ENCODE assay signal across 15 mouse cellular contexts in genomic region chr5:135996162-135996561, GRCm38 (mm10). TPM values are rescaled to one million over a fixed set of nuclear protein-coding genes. Genes with fewer than 3 reads are reported as not detected.
A peak's percentile ranks its signal among the peaks of the same experiment; 100 is the strongest.
DNase-seq lines count a peak whose midpoint lies in the region; ATAC-seq and TF ChIP-seq lines count a peak whose summit lies in the region.
"Had no signal": no experiment of that assay in that cellular context is flagged by ENCODE, and none has a peak within 500 bp of the region (broad histone marks: within the 10 kb centered on the region; RNA-seq: fewer than 3 reads in every experiment).

No protein-coding gene starts in this region.

- peaks cover 7% of the 10 kb centered on the region for H3K4me1 ChIP-seq in kidney, embryonic 16.5 days (ENCODE audit: insufficient read depth, low read length)
- peaks cover 9% of the 10 kb centered on the region for H3K4me1 ChIP-seq in brown adipose tissue, adult 24 weeks (ENCODE audit: control insufficient read depth, insufficient read depth, insufficient read length, low read length)
- peaks cover 7% of the 10 kb centered on the region for H3K4me1 ChIP-seq in limb, embryonic 14.5 days (ENCODE audit: control insufficient read depth, insufficient read depth, low read length)
- 0 out of 2 replicates have a peak, but pooled peaks cover 4% of the 10 kb centered on the region for H3K4me1 ChIP-seq in lung, postnatal 0 days (ENCODE audit: insufficient read depth, low read depth, low read length)

- TF ChIP-seq POLR2A in limb, embryonic 14.5 days (IDR thresholded peaks at IDR 0.05; ENCODE audit: borderline replicate concordance, extremely low read depth, insufficient read depth, insufficient read length): no peak

- H3K36me3 ChIP-seq in kidney, embryonic 16.5 days (ENCODE audit: insufficient read depth, low read length): peaks cover 20% of the 10 kb centered on the region
- H3K36me3 ChIP-seq in limb, embryonic 14.5 days (ENCODE audit: control insufficient read depth, insufficient read depth, low read length): peaks cover 34% of the 10 kb centered on the region
- H3K36me3 ChIP-seq in lung, postnatal 0 days (ENCODE audit: insufficient read depth, low read length): no peaks in the 10 kb centered on the region

- no peak for TF ChIP-seq EP300 in lung, postnatal 0 days (IDR thresholded peaks at IDR 0.05)

- no peaks in the 10 kb centered on the region for H3K27me3 ChIP-seq in kidney, embryonic 16.5 days (ENCODE audit: insufficient read depth, low read length)
- H3K27me3 ChIP-seq in limb, embryonic 14.5 days (ENCODE audit: control insufficient read depth, insufficient read depth, low read length): no peaks in the 10 kb centered on the region
- H3K27me3 ChIP-seq in lung, postnatal 0 days (replicated peaks; ENCODE audit: insufficient read depth, low read length): no peaks in the 10 kb centered on the region
- H3K27me3 ChIP-seq: liver, embryonic 15.5 days; stomach, embryonic 15.5 days had no signal

- ATAC-seq in kidney, embryonic 16.5 days (ENCODE audit: low FRiP score, low TSS enrichment): no peak
- ATAC-seq in limb, embryonic 14.5 days (ENCODE audit: low FRiP score, low read depth): no peak
- ATAC-seq in lung, postnatal 0 days: no peak

- no peaks in the 10 kb centered on the region for H3K9me3 ChIP-seq in kidney, embryonic 16.5 days (ENCODE audit: low read length)
- no peaks in the 10 kb centered on the region for H3K9me3 ChIP-seq in limb, embryonic 14.5 days (ENCODE audit: control insufficient read depth, low read length)
- H3K9me3 ChIP-seq in lung, postnatal 0 days (ENCODE audit: low read length): no peaks in the 10 kb centered on the region
- H3K9me3 ChIP-seq: liver, embryonic 15.5 days; stomach, embryonic 15.5 days had no signal

- no peak overlapping the region for H3K9ac ChIP-seq in kidney, embryonic 16.5 days (replicated peaks; ENCODE audit: low read length)
- no peak overlapping the region for H3K9ac ChIP-seq in limb, embryonic 14.5 days (ENCODE audit: low read depth, low read length, severe bottlenecking)
- no peak overlapping the region for H3K9ac ChIP-seq in lung, postnatal 0 days (replicated peaks; ENCODE audit: low read depth)

- TF ChIP-seq CTCF in lung, postnatal 0 days (IDR thresholded peaks at IDR 0.05): no peak

- H3K4me3 ChIP-seq in kidney, embryonic 16.5 days (ENCODE audit: low read length): no peak overlapping the region
- peak overlapping the region; percentile 86 for H3K4me3 ChIP-seq in brown adipose tissue, adult 24 weeks (ENCODE audit: insufficient read depth, low read depth, low read length)
- H3K4me3 ChIP-seq in limb, embryonic 14.5 days (replicated peaks; ENCODE audit: low read length): 0 out of 2 replicates have a peak overlapping the region, but pooled peaks have one; percentile 67
- H3K4me3 ChIP-seq in lung, postnatal 0 days (ENCODE audit: low read depth, low read length): no peak overlapping the region

- H3K27ac ChIP-seq in kidney, embryonic 16.5 days (ENCODE audit: low read length): no peak overlapping the region
- H3K27ac ChIP-seq in brown adipose tissue, adult 24 weeks (replicated peaks; ENCODE audit: low read depth, low read length): no peak overlapping the region
- no peak overlapping the region for H3K27ac ChIP-seq in limb, embryonic 14.5 days (replicated peaks; ENCODE audit: low read depth, low read length)
- no peak overlapping the region for H3K27ac ChIP-seq in lung, postnatal 0 days (ENCODE audit: low read length)
- H3K27ac ChIP-seq: liver, embryonic 15.5 days; stomach, embryonic 15.5 days had no signal

- H3K4me2 ChIP-seq in kidney, embryonic 16.5 days (replicated peaks; ENCODE audit: low read depth, low read length): peak overlapping the region; percentile 61; the same call in 1 of the 2 replicates
- no peak overlapping the region for H3K4me2 ChIP-seq in limb, embryonic 14.5 days (replicated peaks; ENCODE audit: low read depth, low read length, severe bottlenecking)
- no peak overlapping the region for H3K4me2 ChIP-seq in lung, postnatal 0 days (replicated peaks; ENCODE audit: low read depth, low read length)

- WGBS in kidney, embryonic 16.5 days: 90% methylated on average over 8 of the region's 8 CpGs
- WGBS in limb, embryonic 14.5 days: 90% methylated on average over 8 of the region's 8 CpGs
- WGBS in lung, postnatal 0 days: 70% methylated on average over 8 of the region's 8 CpGs

- peak; percentile 49 for DNase-seq in adrenal gland, adult 2 months
- no peak for DNase-seq in adrenal gland, postnatal 10 days
- DNase-seq in kidney, adult 8-10 months: no peak
- DNase-seq in limb, embryonic 14.5 days (ENCODE audit: low spot score): no peak
- no peak for DNase-seq in ovary, postnatal 10 days (ENCODE audit: low spot score)
- no peak for DNase-seq in lung, postnatal 0 days (ENCODE audit: low spot score)
- DNase-seq: cerebellum, postnatal 10 days had no signal

RNA-seq across cellular contexts. Expression of gene Dtx2, which starts 1.6 kb away (rescaled TPM):
- total RNA-seq in adrenal gland, adult 2 months (2021): 10 to 100 TPM; 13.6 to 19.0 TPM
- polyA plus RNA-seq in adrenal gland, adult 2 months (2012; rRNA removed): 30.1 and 34.3 TPM in 2 replicates
- total RNA-seq in adrenal gland, postnatal 10 days (2021): 10 to 100 TPM; 16.6 to 19.2 TPM
- 32.9 and 36.3 TPM in 2 replicates for polyA plus RNA-seq in kidney, embryonic 16.5 days (2015; fragmentation: Nextera tagmentation; extraction: Ambion mirVana)
- 16.2 and 18.3 TPM in 2 replicates for polyA plus RNA-seq in brown adipose tissue, adult 24 weeks (2012; ENCODE audit: insufficient read depth, insufficient read length, missing spikeins)
- polyA plus RNA-seq in limb, embryonic 14.5 days (2012; rRNA removed): 28.5 and 38.2 TPM in 2 replicates
- polyA plus RNA-seq in limb, embryonic 14.5 days (2014; fragmentation: Nextera tagmentation; extraction: Ambion mirVana): 29.5 TPM in 2 replicates
- polyA plus RNA-seq in lung, postnatal 0 days (2015; fragmentation: Nextera tagmentation; extraction: Ambion mirVana): 18.9 and 21.6 TPM in 2 replicates

RNA-seq across cellular contexts. Expression of gene Zp3, which starts 16.3 kb away (rescaled TPM):
- not detected for total RNA-seq in adrenal gland, adult 2 months (2021)
- not detected in 2 replicates for polyA plus RNA-seq in adrenal gland, adult 2 months (2012; rRNA removed)
- under 1 TPM in 1 of 2 experiments, not detected in 1; 0.30 TPM for total RNA-seq in adrenal gland, postnatal 10 days (2021)
- polyA plus RNA-seq in kidney, embryonic 16.5 days (2015; fragmentation: Nextera tagmentation; extraction: Ambion mirVana): 0.18 and 0.20 TPM in 2 replicates
- polyA plus RNA-seq in brown adipose tissue, adult 24 weeks (2012; ENCODE audit: insufficient read depth, insufficient read length, missing spikeins): not detected in 2 replicates
- 0.32 and 0.38 TPM in 2 replicates for polyA plus RNA-seq in limb, embryonic 14.5 days (2012; rRNA removed)
- 0.37 and 0.40 TPM in 2 replicates for polyA plus RNA-seq in limb, embryonic 14.5 days (2014; fragmentation: Nextera tagmentation; extraction: Ambion mirVana)
- polyA plus RNA-seq in lung, postnatal 0 days (2015; fragmentation: Nextera tagmentation; extraction: Ambion mirVana): 0.24 and 0.35 TPM in 2 replicates
- total RNA-seq: adrenal gland, postnatal 36 days; megakaryocyte-erythroid progenitor cell, adult 5-6 weeks had no signal
- polyA plus RNA-seq: heart, embryonic 16.5 days; large intestine, adult 2 months; liver, embryonic 15.5 days had no signal

RNA-seq across cellular contexts. Expression of gene Ssc4d, which starts 21.8 kb away (rescaled TPM):
- 1 to 10 TPM; 2.8 to 3.1 TPM for total RNA-seq in adrenal gland, adult 2 months (2021)
- 4.3 and 11.1 TPM in 2 replicates for polyA plus RNA-seq in adrenal gland, adult 2 months (2012; rRNA removed)
- 1 to 10 TPM; 1.9 to 2.3 TPM for total RNA-seq in adrenal gland, postnatal 10 days (2021)
- polyA plus RNA-seq in kidney, embryonic 16.5 days (2015; fragmentation: Nextera tagmentation; extraction: Ambion mirVana): 11.3 and 11.8 TPM in 2 replicates
- polyA plus RNA-seq in brown adipose tissue, adult 24 weeks (2012; ENCODE audit: insufficient read depth, insufficient read length, missing spikeins): 2.9 and 6.7 TPM in 2 replicates
- polyA plus RNA-seq in limb, embryonic 14.5 days (2012; rRNA removed): 6.6 and 7.2 TPM in 2 replicates
- 2.6 and 3.2 TPM in 2 replicates for polyA plus RNA-seq in limb, embryonic 14.5 days (2014; fragmentation: Nextera tagmentation; extraction: Ambion mirVana)
- 1.8 and 2.5 TPM in 2 replicates for polyA plus RNA-seq in lung, postnatal 0 days (2015; fragmentation: Nextera tagmentation; extraction: Ambion mirVana)

RNA-seq across cellular contexts. Expression of gene Upk3b, which starts 42.1 kb away (rescaled TPM):
- 10 to 100 TPM in 1 of 2 experiments, 1 to 10 TPM in 1; 8.8 to 10.8 TPM for total RNA-seq in adrenal gland, adult 2 months (2021)
- polyA plus RNA-seq in adrenal gland, adult 2 months (2012; rRNA removed): 8.5 and 8.9 TPM in 2 replicates
- 10 to 100 TPM; 13.2 to 14.6 TPM for total RNA-seq in adrenal gland, postnatal 10 days (2021)
- polyA plus RNA-seq in kidney, embryonic 16.5 days (2015; fragmentation: Nextera tagmentation; extraction: Ambion mirVana): 3.6 and 6.1 TPM in 2 replicates
- polyA plus RNA-seq in brown adipose tissue, adult 24 weeks (2012; ENCODE audit: insufficient read depth, insufficient read length, missing spikeins): not detected in 2 replicates
- 0.15 and 1.1 TPM in 2 replicates for polyA plus RNA-seq in limb, embryonic 14.5 days (2012; rRNA removed)
- 0.28 and 0.74 TPM in 2 replicates for polyA plus RNA-seq in limb, embryonic 14.5 days (2014; fragmentation: Nextera tagmentation; extraction: Ambion mirVana)
- polyA plus RNA-seq in lung, postnatal 0 days (2015; fragmentation: Nextera tagmentation; extraction: Ambion mirVana): 35.7 and 38.8 TPM in 2 replicates
- total RNA-seq: megakaryocyte-erythroid progenitor cell, adult 5-6 weeks had no signal

RNA-seq across cellular contexts. Expression of gene Upk3bl, which starts 58.1 kb away (rescaled TPM):
- total RNA-seq in adrenal gland, adult 2 months (2021): under 1 TPM in 1 of 2 experiments, not detected in 1; 0.35 TPM
- polyA plus RNA-seq in adrenal gland, adult 2 months (2012; rRNA removed): 0.30 TPM in 1 of 2 replicates, not detected in the other
- under 1 TPM; 0.39 to 0.45 TPM for total RNA-seq in adrenal gland, postnatal 10 days (2021)
- 2.2 and 3.6 TPM in 2 replicates for polyA plus RNA-seq in kidney, embryonic 16.5 days (2015; fragmentation: Nextera tagmentation; extraction: Ambion mirVana)
- polyA plus RNA-seq in brown adipose tissue, adult 24 weeks (2012; ENCODE audit: insufficient read depth, insufficient read length, missing spikeins): not detected in 2 replicates
- polyA plus RNA-seq in limb, embryonic 14.5 days (2012; rRNA removed): 3.0 and 7.5 TPM in 2 replicates
- polyA plus RNA-seq in limb, embryonic 14.5 days (2014; fragmentation: Nextera tagmentation; extraction: Ambion mirVana): 11.5 and 14.1 TPM in 2 replicates
- polyA plus RNA-seq in lung, postnatal 0 days (2015; fragmentation: Nextera tagmentation; extraction: Ambion mirVana): 1.1 and 1.2 TPM in 2 replicates
- total RNA-seq: adrenal gland, postnatal 36 days; megakaryocyte-erythroid progenitor cell, adult 5-6 weeks had no signal

Comparison
In these comparisons a context has a peak if more than half of its experiments do, and no peak if none do; other contexts are left out.
1. H3K4me3 ChIP-seq: peak in brown adipose tissue, adult 24 weeks (single experiment) and limb, embryonic 14.5 days (single experiment); none in kidney, embryonic 16.5 days (single experiment) and lung, postnatal 0 days (single experiment).